Mouse (Mus musculus): ENCODE data around the gene Prune2.

The Prune2 gene

GRCm38 (mm10) chr19:16955613-16956271 lies at the start of gene Prune2:
Prune2 (plus strand) TSS chr19:16956118.
- DNase-seq (ENCODE audit: inconsistent age in 2 of 2, low spot score in 1 of 2): peak; percentile 79 to 93

- DNase-seq (ENCODE audit: inconsistent age in 2 of 2, low spot score in 1 of 2): no peak
Measured at GRCm38 (mm10) chr19:16911507-16911906, 44.4 kb upstream of the Prune2 start.

DNA sequence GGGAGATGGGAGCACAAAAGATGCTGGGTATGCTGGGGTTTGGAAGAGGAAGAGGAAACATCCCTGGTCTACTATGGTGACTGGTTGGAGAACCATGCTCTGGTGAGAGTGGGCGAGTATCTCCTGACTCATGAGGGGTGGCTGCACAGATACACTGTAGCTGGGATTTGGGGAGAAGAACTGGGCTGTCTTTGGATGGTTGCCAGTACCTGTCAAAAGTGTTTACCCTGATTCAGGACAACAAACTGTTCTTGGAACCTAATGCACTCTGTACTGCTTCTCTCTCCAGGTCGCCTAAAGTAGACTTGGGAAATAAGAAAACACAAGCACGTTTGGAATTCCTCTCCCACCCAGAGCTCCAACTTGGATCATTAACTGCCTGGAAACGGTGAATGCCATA lies 31.4 kb upstream of the Prune2 start:
- no peak for DNase-seq (ENCODE audit: inconsistent age in 2 of 2, low spot score in 1 of 2)

DNA sequence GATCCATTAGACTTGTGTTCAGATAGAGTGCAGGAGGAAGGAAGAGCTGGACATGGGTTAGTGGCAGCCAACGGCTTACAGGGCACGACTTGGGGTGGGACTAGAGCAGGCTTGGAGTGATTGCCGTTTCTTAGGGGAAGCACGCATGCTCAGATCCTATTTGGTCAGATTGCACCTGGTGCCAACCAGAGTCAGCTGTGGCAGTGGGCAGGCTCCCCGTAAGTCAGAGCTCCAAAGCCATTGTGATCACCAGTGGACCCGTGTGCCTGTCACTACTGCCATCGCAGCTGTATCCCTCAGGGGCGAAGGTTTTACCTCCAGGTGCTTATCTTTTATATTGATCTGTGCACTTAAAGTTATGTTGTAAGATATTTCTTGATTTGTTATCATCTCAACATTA lies 21.3 kb upstream of the Prune2 start:
- DNase-seq (ENCODE audit: inconsistent age in 2 of 2, low spot score in 1 of 2): no peak

DNA sequence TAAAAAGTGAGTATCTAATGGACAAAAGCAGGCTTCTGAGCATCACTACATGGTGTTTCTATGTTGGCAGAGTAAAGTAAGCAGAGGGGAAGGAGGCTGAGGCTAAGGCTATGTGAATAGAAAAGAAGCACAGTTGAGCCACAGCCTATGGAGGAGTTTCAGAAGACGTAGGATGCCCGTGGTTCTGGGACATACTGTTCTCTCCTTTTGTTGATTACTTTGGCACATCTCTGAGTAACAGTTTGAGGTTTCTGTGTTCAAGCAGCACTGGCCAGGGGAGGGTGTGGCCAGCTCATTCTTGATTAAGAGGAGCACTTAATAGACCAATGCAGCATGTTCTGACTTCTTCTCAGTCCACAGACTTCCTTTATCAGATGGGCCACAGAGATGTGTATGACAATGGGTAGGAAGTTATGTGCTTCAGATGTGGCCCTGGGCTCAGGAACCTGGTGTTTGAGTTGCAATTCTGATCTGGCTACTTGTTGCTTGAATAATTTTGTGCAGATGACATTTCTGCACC lies 7.1 kb upstream of the Prune2 start:
- no peak for DNase-seq (ENCODE audit: inconsistent age in 2 of 2, low spot score in 1 of 2)

- peak in 1 of 2 experiments; percentile 69 for DNase-seq (ENCODE audit: inconsistent age in 2 of 2, low spot score in 1 of 2)
Measured at GRCm38 (mm10) chr19:16949341-16949740, 6.6 kb upstream of the Prune2 start.

GRCm38 (mm10) chr19:16950051-16950450 lies 5.9 kb upstream of the Prune2 start:
- DNase-seq (ENCODE audit: inconsistent age in 2 of 2, low spot score in 1 of 2): peak; percentile 81 to 91

DNA sequence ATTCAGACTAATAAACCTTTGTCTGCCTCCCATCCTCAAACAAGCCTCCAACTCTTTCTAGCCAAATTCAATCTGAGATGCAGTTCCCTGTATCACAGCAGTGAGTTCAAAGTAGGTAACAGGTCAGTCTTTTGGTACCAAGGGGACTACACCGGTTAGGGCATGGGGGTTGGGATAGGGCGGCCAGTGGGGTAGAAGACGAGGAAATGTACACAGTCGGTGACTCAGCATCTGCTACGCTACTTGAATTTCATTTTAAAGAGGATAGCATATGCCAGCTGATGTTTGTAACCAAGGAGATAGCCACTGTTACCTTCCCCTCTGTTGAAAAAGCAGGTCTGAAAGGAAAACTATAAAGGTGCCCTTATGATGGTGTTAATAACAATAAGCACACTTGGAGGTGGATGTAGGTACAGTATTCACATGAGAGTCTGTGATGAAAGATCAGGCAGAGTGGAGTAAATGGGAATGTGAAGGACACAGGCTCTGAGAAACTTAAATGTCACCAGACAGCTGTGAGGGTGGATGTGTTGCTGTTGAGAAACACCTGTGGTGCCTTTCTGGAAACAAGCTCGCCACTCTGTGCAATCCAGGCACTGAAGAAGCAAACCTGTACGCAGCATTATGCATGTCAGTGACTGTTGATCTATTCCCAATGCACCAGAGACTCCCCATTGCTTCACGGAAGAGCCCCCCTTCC lies 5.1 kb upstream of the Prune2 start:
- peak in 1 of 2 experiments; percentile 54 for DNase-seq (ENCODE audit: inconsistent age in 2 of 2, low spot score in 1 of 2)

DNA sequence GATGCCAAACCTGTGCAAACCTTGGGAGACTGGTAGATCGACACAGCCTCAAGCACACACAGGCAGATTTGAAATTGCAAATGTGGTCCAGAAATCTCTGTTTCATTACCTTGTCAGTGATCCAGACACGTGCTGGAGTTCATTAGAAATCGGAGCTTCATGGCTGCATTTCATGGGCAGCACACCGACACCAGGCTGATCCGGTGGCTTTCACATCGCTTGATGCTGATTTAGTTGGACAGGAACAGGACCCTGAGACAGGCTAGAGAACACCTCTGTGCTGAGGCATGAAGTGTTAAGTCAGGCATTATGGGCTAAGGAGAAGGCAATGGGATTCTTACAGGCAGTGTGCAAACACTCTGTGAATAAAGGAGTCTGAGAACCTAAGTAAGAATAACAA lies 1.2 kb upstream of the Prune2 start:
- no peak for DNase-seq (ENCODE audit: inconsistent age in 2 of 2, low spot score in 1 of 2)

GRCm38 (mm10) chr19:16955231-16955612 lies 696 bp upstream of the Prune2 start:
- no peak for DNase-seq (ENCODE audit: inconsistent age in 2 of 2, low spot score in 1 of 2)

DNA sequence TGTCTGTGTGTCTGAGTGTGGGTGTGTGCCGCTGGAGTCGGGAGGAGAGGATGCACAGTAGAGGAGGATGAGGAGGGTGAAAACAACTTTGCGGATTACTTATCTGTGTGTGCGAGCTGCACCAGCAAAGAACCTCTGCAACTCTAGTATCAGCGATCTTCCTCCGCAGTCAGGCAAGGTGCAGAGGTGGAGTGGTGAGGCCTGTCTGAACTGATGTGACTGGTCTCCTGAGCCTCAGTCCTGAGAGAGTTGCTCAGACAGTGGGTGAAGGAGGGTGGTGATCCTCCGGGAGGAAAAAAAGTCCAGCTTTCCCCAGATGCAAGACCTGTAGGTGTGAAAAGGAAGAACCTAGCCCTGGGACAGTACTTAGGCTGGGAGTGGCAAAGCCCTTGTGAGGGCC lies 401 bp downstream of the Prune2 start:
- peak in 1 of 2 experiments; percentile 64 for DNase-seq (ENCODE audit: inconsistent age in 2 of 2, low spot score in 1 of 2)

- no peak for DNase-seq (ENCODE audit: inconsistent age in 2 of 2, low spot score in 1 of 2)
Measured at GRCm38 (mm10) chr19:16959051-16959450, 3.1 kb downstream of the Prune2 start.

DNA sequence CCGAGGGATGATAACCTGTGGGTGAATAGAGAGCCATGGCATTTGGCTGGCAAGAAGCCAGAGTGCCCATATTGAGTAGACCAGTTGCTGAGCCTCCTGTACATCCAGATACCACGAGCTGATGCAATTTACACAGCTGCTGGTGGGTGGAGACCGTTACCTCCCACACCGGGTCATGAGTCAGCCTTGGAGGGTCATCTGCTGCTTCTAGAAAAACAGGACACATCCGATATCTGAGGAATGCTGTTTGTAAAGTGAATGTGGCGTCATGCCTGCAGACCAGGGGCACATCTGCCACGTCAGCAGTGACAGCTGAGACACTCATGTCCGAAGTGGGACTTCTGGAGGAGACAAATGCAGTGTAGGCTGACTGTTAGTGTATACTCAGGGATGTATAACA lies 3.6 kb downstream of the Prune2 start:
- peak; percentile 31 to 74 for DNase-seq (ENCODE audit: inconsistent age in 2 of 2, low spot score in 1 of 2)

DNA sequence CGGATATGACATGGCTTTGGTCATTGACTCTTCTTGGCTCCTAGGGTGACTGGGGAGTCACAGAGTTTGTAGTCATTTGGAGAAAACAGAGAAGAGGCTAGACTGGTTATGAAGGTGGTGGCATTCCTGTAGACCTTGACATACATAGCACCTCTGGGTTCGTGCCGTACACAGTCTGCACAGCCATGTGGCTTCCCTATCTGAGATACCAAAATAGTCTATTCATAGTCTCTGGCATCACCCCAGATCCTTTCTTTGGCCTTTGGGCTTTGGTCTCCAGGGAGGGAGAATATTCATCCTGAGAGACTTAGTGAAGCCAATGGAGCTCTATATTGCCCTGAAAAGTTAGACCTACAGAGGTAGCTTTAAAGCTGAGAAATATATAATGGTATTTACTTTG lies 5.1 kb downstream of the Prune2 start:
- DNase-seq (ENCODE audit: inconsistent age in 2 of 2, low spot score in 1 of 2): no peak

- peak in 1 of 2 experiments; percentile 57 for DNase-seq (ENCODE audit: inconsistent age in 2 of 2, low spot score in 1 of 2)
Measured at GRCm38 (mm10) chr19:16963178-16963577, 7.3 kb downstream of the Prune2 start.

DNA sequence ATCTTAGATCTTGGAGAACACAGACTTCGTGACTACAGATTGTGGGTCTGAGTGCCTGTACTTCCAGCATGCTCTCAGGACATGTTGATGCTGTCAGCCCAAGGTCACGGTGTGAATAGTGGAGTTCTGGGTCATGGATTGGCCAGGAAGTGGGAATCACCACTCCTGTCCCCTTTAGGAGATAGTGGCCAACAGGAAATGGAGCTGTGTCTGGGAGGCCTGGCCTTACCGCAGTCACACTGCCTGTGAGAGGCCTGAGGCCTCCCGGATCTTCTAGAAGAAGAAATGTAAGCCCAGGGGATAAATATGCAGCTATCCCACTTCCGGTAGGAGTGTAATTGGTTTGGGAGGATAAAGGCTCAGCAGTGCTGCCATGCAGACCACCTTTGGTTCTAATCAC lies 12.8 kb downstream of the Prune2 start:
- DNase-seq (ENCODE audit: inconsistent age in 2 of 2, low spot score in 1 of 2): no peak

DNA sequence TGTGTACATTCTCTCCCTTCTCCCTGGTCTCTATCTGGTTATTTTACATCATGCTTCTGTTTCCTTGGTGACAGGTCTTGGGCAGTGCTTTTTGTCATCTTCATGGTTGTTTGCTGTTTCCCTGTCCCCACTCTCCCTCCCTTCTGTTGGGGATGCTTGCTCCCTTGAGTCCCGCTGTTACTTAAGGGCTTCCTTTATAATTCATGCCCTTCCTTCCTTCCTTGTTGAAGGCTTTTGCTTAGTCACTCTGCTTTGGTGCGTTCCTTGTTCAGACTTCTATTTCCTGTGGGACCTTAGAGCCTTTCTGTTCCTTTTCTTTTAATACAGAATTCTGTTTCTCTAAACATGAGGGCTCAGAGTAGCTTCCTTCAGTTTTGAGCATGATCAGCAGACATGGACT lies 14.7 kb downstream of the Prune2 start:
- no peak for DNase-seq (ENCODE audit: inconsistent age in 2 of 2, low spot score in 1 of 2)

DNA sequence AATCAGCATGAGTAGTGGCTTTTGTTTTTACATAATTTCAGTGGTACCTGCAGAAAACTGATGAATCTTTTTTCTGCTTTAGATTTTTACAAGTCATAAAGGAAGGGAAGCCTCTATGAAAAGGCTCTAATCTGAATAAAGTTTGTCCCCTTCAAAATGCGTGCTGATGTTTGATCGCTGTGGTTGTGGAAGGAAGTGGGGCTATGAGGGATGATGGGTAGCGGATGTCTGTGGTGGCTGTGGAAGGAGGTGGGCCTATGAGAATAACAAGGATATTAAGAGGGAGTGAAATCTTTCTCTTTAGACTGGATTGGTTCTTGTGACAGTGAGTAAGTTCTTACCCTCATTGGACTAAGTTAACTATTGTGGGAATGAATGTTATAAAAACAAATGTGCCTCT lies 23.0 kb downstream of the Prune2 start:
- DNase-seq (ENCODE audit: inconsistent age in 2 of 2, low spot score in 1 of 2): no peak

DNA sequence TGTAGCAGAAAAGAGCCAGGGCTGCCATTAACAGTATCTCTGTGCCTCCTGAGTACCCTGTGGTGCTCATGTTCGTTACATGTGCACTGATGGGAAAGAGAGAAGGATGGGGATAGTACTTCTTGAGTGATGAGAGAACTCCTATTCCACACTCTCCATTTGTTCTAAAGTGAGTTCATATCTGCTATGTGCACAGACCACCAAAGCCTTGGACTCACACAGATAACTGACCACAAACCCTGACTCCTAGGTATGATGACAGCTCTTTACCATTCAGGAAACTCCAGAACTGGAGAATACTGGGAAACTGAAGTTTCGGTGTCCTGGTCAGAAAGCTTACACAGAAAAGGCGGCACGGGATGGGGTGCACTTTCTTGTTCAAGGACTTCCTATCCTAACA lies 25.8 kb downstream of the Prune2 start:
- DNase-seq (ENCODE audit: inconsistent age in 2 of 2, low spot score in 1 of 2): peak in 1 of 2 experiments; percentile 15

- peak; percentile 67 to 89 for DNase-seq (ENCODE audit: inconsistent age in 2 of 2, low spot score in 1 of 2)
Measured at GRCm38 (mm10) chr19:16984897-16985296, 29.0 kb downstream of the Prune2 start.

- peak in 1 of 2 experiments; percentile 15 for DNase-seq (ENCODE audit: inconsistent age in 2 of 2, low spot score in 1 of 2)
Measured at GRCm38 (mm10) chr19:16987984-16988383, 32.1 kb downstream of the Prune2 start.

GRCm38 (mm10) chr19:16992151-16992550 lies 36.2 kb downstream of the Prune2 start:
- no peak for DNase-seq (ENCODE audit: inconsistent age in 2 of 2, low spot score in 1 of 2)

All from adrenal gland, adult (tissue).